Mouse (Mus musculus) limb, embryonic 15.5 days (tissue): Measurements from ENCODE around the gene Vstm4. TPM values are rescaled to one million over a fixed set of nuclear protein-coding genes. Genes with fewer than 3 reads are reported as not detected.

Source experiments
- ATAC-seq: fragments of 200-750 bp; cut with Nextera tagmentation; 2 replicates; pipeline ENCODE4 v1.8.0; 2017; ENCODE audit warnings: low read depth, moderate TSS enrichment; ENCODE audit not compliant: insufficient number of reproducible peaks, low FRiP score, low TSS enrichment
- H3K27ac ChIP-seq: fragments of 300-500 bp; sonication (generic); 2 replicates; pipeline ENCODE4 v1.5.1; 2015; ENCODE audit warnings: moderate library complexity, mild to moderate bottlenecking, inconsistent platforms
- H3K27me3 ChIP-seq: fragments of 300-500 bp; sonication (generic); 2 replicates; pipeline ENCODE4 v1.6.1; 2015; ENCODE audit warnings: inconsistent platforms
- H3K36me3 ChIP-seq: fragments of 300-500 bp; sonication (generic); 2 replicates; pipeline ENCODE4 v1.6.1; 2015; ENCODE audit warnings: inconsistent platforms
- H3K4me1 ChIP-seq: fragments of 300-500 bp; sonication (generic); 2 replicates; pipeline ENCODE4 v1.6.1; 2015; ENCODE audit warnings: inconsistent platforms
- H3K4me2 ChIP-seq: fragments of 300-500 bp; sonication (generic); 2 replicates; pipeline ENCODE4 v1.6.1; 2015; ENCODE audit warnings: mild to moderate bottlenecking, inconsistent platforms
- H3K4me3 ChIP-seq: fragments of 300-500 bp; sonication (generic); 2 replicates; pipeline ENCODE4 v1.5.1; 2015; ENCODE audit warnings: mild to moderate bottlenecking, inconsistent platforms
- H3K9ac ChIP-seq: fragments of 300-500 bp; sonication (generic); 2 replicates; pipeline ENCODE4 v1.6.1; 2015; ENCODE audit warnings: inconsistent platforms
- H3K9me3 ChIP-seq: fragments of 300-500 bp; sonication (generic); 2 replicates; pipeline ENCODE4 v1.6.1; 2016; ENCODE audit warnings: inconsistent platforms
- WGBS: fragments of 180-500 bp; shearing (Covaris S2); methylation state at CpG from one replicate; pipeline ENCODE4 v1.1.7; 2015; 5-methylcytosine and 5-hydroxymethylcytosine counted together
- polyA plus RNA-seq: library from polyadenylated mRNA; unstranded; fragments of >200 nt; fragmentation: Nextera tagmentation; extraction: Ambion mirVana; gene quantifications from 2 replicates; pipeline ENCODE4 v1.2.1, GENCODE M21; 2015

Vstm4 gene
- polyA plus RNA-seq, 1 experiment from 2014 or later: 26.3 TPM

GRCm38 (mm10) chr14:32958671-32959070 is 102.1 kb downstream of the Vstm4 start:
- Histone ChIP-seq H3K4me3 (no peak overlapping the region), H3K4me1 (0 out of 2 replicates have a peak, but pooled peaks cover 6% of the 10 kb centered on the region), H3K9ac (no peak overlapping the region), H3K27me3 (no peaks in the 10 kb centered on the region), H3K9me3 (no peaks in the 10 kb centered on the region), H3K36me3 (no peaks in the 10 kb centered on the region), H3K27ac (no peak overlapping the region), H3K4me2 (no peak overlapping the region)
- no peak for ATAC-seq
- WGBS: 50% methylated on average over 8 of the region's 8 CpGs

GRCm38 (mm10) chr14:32960481-32960880 is 103.9 kb downstream of the Vstm4 start:
- no peaks in the 10 kb centered on the region for H3K9me3 ChIP-seq
- no peaks in the 10 kb centered on the region for H3K36me3 ChIP-seq
- H3K27ac ChIP-seq: no peak overlapping the region
- H3K4me3 ChIP-seq: no peak overlapping the region
- 37% methylated on average over 5 of the region's 5 CpGs for WGBS
- no peak overlapping the region for H3K9ac ChIP-seq
- ATAC-seq: no peak
- no peaks in the 10 kb centered on the region for H3K27me3 ChIP-seq
- H3K4me2 ChIP-seq: no peak overlapping the region
- 0 out of 2 replicates have a peak, but pooled peaks cover 6% of the 10 kb centered on the region for H3K4me1 ChIP-seq

- H3K9me3 ChIP-seq: no peaks in the 10 kb centered on the region
- H3K27me3 ChIP-seq: no peaks in the 10 kb centered on the region
- no peak overlapping the region for H3K4me2 ChIP-seq
- H3K4me3 ChIP-seq: no peak overlapping the region
- no peak for ATAC-seq
- WGBS: 63% methylated on average over 10 of the region's 10 CpGs
- 0 out of 2 replicates have a peak, but pooled peaks cover 2% of the 10 kb centered on the region for H3K4me1 ChIP-seq
- H3K36me3 ChIP-seq: no peaks in the 10 kb centered on the region
- no peak overlapping the region for H3K27ac ChIP-seq
- H3K9ac ChIP-seq: no peak overlapping the region
Measured at GRCm38 (mm10) chr14:32964742-32965141, 108.2 kb downstream of the Vstm4 start.

- Histone ChIP-seq H3K27ac (no peak overlapping the region), H3K27me3 (0 out of 2 replicates have a peak, but pooled peaks cover 4% of the 10 kb centered on the region), H3K4me1 (no peaks in the 10 kb centered on the region), H3K36me3 (no peaks in the 10 kb centered on the region), H3K4me3 (no peak overlapping the region), H3K9ac (no peak overlapping the region), H3K9me3 (no peaks in the 10 kb centered on the region), H3K4me2 (no peak overlapping the region)
- ATAC-seq: no peak
- 74% methylated on average over 9 of the region's 9 CpGs for WGBS
Measured at GRCm38 (mm10) chr14:32970700-32971099, 114.1 kb downstream of the Vstm4 start.

- Histone ChIP-seq H3K4me1 (0 out of 2 replicates have a peak, but pooled peaks cover 9% of the 10 kb centered on the region), H3K27ac (no peak overlapping the region), H3K9me3 (no peaks in the 10 kb centered on the region), H3K4me3 (no peak overlapping the region), H3K9ac (no peak overlapping the region), H3K36me3 (no peaks in the 10 kb centered on the region), H3K4me2 (no peak overlapping the region), H3K27me3 (no peaks in the 10 kb centered on the region)
- peak; percentile 64; the same call in 1 of the 2 replicates for ATAC-seq
- WGBS: 57% methylated on average over 6 of the region's 6 CpGs
Measured at GRCm38 (mm10) chr14:32984176-32984738, 127.7 kb downstream of the Vstm4 start.

GRCm38 (mm10) chr14:32986659-32987058 is 130.1 kb downstream of the Vstm4 start:
- no peak overlapping the region for H3K4me3 ChIP-seq
- 0 out of 2 replicates have a peak, but pooled peaks cover 9% of the 10 kb centered on the region for H3K4me1 ChIP-seq
- no peak overlapping the region for H3K4me2 ChIP-seq
- H3K9ac ChIP-seq: no peak overlapping the region
- H3K27me3 ChIP-seq: no peaks in the 10 kb centered on the region
- no peak overlapping the region for H3K27ac ChIP-seq
- no peak for ATAC-seq
- no peaks in the 10 kb centered on the region for H3K36me3 ChIP-seq
- H3K9me3 ChIP-seq: no peaks in the 10 kb centered on the region
- WGBS: 13% methylated on average over 4 of the region's 4 CpGs

Other genes with a start within 250 kb of the Vstm4 start
- 1.3 and 2.8 TPM in 2 replicates for gene 3425401B19Rik, start 171.5 kb upstream of the Vstm4 start, polyA plus RNA-seq
- gene Tmem273, start 70.8 kb upstream of the Vstm4 start, polyA plus RNA-seq: 0.93 and 1.4 TPM in 2 replicates
- not detected in 2 replicates for gene Fam170b, start 22.8 kb upstream of the Vstm4 start, polyA plus RNA-seq
- gene Lrrc18, start 134.6 kb downstream of the Vstm4 start, polyA plus RNA-seq: 0.17 and 0.37 TPM in 2 replicates